Mouse (Mus musculus): ENCODE results near the gene Gm20388. TPM values are rescaled to one million over a fixed set of nuclear protein-coding genes. Genes with fewer than 3 reads are reported as not detected.

The Gm20388 gene
- total and polyA plus RNA-seq, 3 experiments = 0.02 to 0.05 TPM; not detected in 1

DNA sequence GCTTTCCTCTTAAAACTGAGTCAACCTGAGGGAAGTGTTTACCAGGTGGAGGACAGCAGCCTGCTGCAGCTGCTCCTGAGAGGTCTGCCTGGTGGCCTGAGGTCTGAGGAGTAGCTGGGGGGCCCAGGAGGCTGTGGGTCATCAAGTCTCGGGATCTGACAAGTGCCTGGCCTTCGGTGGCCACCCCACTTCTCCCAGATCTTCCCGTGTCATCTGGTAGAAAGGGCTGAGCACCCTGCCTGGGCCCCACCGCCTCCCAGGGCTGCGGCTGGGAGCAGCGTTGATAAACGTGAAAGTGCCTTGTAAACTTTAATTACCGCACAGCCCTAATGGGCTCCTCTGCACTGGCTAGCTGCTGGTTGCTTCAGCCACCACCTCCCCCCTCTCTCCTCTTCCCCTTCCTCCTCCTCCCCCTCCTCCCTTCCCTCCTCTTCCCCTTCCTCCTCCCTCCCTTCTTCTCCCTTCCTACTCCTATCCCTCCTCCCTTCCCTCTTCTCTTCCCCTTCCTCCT lies 1238.0 kb downstream of the Gm20388 start:
- DNase-seq (ENCODE audit: low spot score) = no peak
- no peaks in the 10 kb centered on the region for H3K4me1 ChIP-seq (ENCODE audit: insufficient read depth, low read depth, low read length)
- no peaks in the 10 kb centered on the region for H3K36me3 ChIP-seq (replicated peaks)
- H3K9me3 ChIP-seq (replicated peaks) = peaks cover 80% of the 10 kb centered on the region
- no peak overlapping the region for H3K4me3 ChIP-seq (ENCODE audit: low read depth, low read length)
- TF ChIP-seq POLR2AphosphoS5 (IDR thresholded peaks at IDR 0.05; ENCODE audit: insufficient replicate concordance, low read depth, low read length) = no peak
- TF ChIP-seq TAL1 (conservative IDR thresholded peaks at IDR 0.05; ENCODE audit: low read depth, low read length) = no peak
- TF ChIP-seq CTCF (IDR thresholded peaks at IDR 0.05; ENCODE audit: low read depth, low read length) = no peak
- TF ChIP-seq GATA1 (IDR thresholded peaks at IDR 0.05; ENCODE audit: borderline replicate concordance, low read length) = no peak
- TF ChIP-seq GATA2 (IDR thresholded peaks at IDR 0.05; ENCODE audit: borderline replicate concordance, low read depth, low read length) = no peak
- ATAC-seq (ENCODE audit: extremely low read depth, insufficient number of reproducible peaks, low FRiP score, poor library complexity, severe bottlenecking) = no peak
- no peaks in the 10 kb centered on the region for H3K27me3 ChIP-seq (ENCODE audit: insufficient read depth, low read length)

DNA sequence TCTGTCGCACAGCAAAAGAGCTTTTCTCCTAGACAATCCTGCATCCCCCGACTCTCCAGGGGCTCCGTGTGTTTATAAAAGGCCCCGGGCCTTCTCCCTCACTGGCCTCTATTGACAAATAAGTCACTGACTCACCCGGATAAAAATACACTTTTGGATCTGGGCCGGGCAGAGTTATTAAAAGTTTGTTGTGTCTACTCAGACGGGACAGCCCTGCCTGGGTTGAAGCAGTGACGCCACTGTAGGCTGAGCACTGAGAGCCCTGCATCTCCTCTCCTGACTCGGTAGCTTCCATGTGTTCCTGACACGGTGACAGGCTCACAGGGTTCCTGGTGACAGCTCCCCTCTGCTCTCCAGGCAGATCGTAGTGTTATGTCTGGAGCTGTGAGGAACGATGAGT lies 1241.8 kb downstream of the Gm20388 start:
- peaks cover 90% of the 10 kb centered on the region for H3K9me3 ChIP-seq (replicated peaks)
- ATAC-seq (ENCODE audit: extremely low read depth, insufficient number of reproducible peaks, low FRiP score, poor library complexity, severe bottlenecking) = no peak
- H3K4me1 ChIP-seq (ENCODE audit: insufficient read depth, low read depth, low read length) = no peaks in the 10 kb centered on the region
- H3K4me3 ChIP-seq (ENCODE audit: low read depth, low read length) = no peak overlapping the region
- DNase-seq (ENCODE audit: low spot score) = no peak
- no peaks in the 10 kb centered on the region for H3K27me3 ChIP-seq (ENCODE audit: insufficient read depth, low read length)
- H3K36me3 ChIP-seq (replicated peaks) = no peaks in the 10 kb centered on the region
- TF ChIP-seq GATA1 (IDR thresholded peaks at IDR 0.05; ENCODE audit: borderline replicate concordance, low read length) = no peak
- TF ChIP-seq POLR2AphosphoS5 (IDR thresholded peaks at IDR 0.05; ENCODE audit: insufficient replicate concordance, low read depth, low read length) = no peak
- TF ChIP-seq TAL1 (conservative IDR thresholded peaks at IDR 0.05; ENCODE audit: low read depth, low read length) = no peak
- TF ChIP-seq GATA2 (IDR thresholded peaks at IDR 0.05; ENCODE audit: borderline replicate concordance, low read depth, low read length) = no peak
- TF ChIP-seq CTCF (IDR thresholded peaks at IDR 0.05; ENCODE audit: low read depth, low read length) = no peak

DNA sequence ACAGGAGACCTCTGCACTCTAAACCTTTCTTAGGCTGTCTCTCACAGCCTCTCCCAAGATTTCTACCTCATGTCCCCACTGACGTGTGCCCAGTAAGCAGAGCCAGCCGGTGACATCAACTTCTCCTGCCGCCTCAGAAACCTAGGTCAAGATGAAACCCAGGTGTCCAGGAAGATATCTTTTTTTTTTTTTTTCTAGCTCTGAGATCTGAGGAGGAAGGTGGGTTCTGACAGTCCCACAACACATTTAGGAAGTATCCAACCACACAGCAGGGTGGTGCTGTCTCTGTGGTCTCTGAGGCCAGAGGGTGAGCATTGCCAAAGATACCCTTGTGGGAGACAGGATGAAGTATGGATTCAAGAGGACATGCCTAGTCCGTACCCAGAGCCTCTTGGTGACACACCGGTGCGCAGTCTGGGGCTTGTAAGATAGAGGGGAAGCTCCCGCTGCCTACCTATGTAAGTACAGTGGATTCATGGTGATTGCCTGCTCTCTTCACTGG lies 1246.4 kb downstream of the Gm20388 start:
- Histone ChIP-seq H3K36me3 (replicated peaks) (no peaks in the 10 kb centered on the region), H3K4me3 (ENCODE audit: low read depth, low read length) (no peak overlapping the region), H3K27me3 (ENCODE audit: insufficient read depth, low read length) (no peaks in the 10 kb centered on the region), H3K9me3 (replicated peaks) (peaks cover 91% of the 10 kb centered on the region), H3K4me1 (ENCODE audit: insufficient read depth, low read depth, low read length) (no peaks in the 10 kb centered on the region)
- no peak for ATAC-seq (ENCODE audit: extremely low read depth, insufficient number of reproducible peaks, low FRiP score, poor library complexity, severe bottlenecking)
- TF ChIP-seq POLR2AphosphoS5 (IDR thresholded peaks at IDR 0.05; ENCODE audit: insufficient replicate concordance, low read depth, low read length) (no peak), TAL1 (conservative IDR thresholded peaks at IDR 0.05; ENCODE audit: low read depth, low read length) (no peak), CTCF (IDR thresholded peaks at IDR 0.05; ENCODE audit: low read depth, low read length) (no peak), GATA2 (IDR thresholded peaks at IDR 0.05; ENCODE audit: borderline replicate concordance, low read depth, low read length) (no peak)
- no peak for DNase-seq (ENCODE audit: low spot score)

DNA sequence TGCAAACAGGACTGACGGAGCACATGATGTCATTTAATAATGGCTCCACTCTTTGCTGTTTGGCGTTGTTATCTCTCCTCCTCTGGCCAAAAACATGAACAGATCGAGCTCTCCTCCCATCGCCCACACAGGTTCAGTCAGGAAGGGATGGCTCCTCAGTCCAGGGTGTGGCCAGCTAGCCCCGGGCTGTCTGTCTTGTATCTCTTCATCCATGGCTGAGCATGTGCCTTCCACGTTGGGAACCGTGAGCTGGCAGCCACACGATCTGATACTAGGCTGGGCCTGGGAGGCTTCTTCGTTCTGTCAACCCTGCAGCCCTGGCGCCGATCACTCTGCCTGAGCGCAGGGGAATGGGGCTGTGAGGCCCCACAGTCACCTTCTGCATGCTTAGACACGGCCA lies 1248.2 kb downstream of the Gm20388 start:
- no peaks in the 10 kb centered on the region for H3K27me3 ChIP-seq (ENCODE audit: insufficient read depth, low read length)
- peaks cover 86% of the 10 kb centered on the region for H3K9me3 ChIP-seq (replicated peaks)
- no peak overlapping the region; the same call in 1 of the 2 replicates for H3K4me3 ChIP-seq (ENCODE audit: low read depth, low read length)
- H3K4me1 ChIP-seq (ENCODE audit: insufficient read depth, low read depth, low read length) = no peaks in the 10 kb centered on the region
- H3K36me3 ChIP-seq (replicated peaks) = no peaks in the 10 kb centered on the region
- TF ChIP-seq GATA2 (IDR thresholded peaks at IDR 0.05; ENCODE audit: borderline replicate concordance, low read depth, low read length) (no peak), GATA1 (IDR thresholded peaks at IDR 0.05; ENCODE audit: borderline replicate concordance, low read length) (no peak), TAL1 (conservative IDR thresholded peaks at IDR 0.05; ENCODE audit: low read depth, low read length) (no peak), CTCF (IDR thresholded peaks at IDR 0.05; ENCODE audit: low read depth, low read length) (no peak), POLR2AphosphoS5 (IDR thresholded peaks at IDR 0.05; ENCODE audit: insufficient replicate concordance, low read depth, low read length) (no peak)
- DNase-seq (ENCODE audit: low spot score) (no peak), ATAC-seq (ENCODE audit: extremely low read depth, insufficient number of reproducible peaks, low FRiP score, poor library complexity, severe bottlenecking) (no peak)

DNA sequence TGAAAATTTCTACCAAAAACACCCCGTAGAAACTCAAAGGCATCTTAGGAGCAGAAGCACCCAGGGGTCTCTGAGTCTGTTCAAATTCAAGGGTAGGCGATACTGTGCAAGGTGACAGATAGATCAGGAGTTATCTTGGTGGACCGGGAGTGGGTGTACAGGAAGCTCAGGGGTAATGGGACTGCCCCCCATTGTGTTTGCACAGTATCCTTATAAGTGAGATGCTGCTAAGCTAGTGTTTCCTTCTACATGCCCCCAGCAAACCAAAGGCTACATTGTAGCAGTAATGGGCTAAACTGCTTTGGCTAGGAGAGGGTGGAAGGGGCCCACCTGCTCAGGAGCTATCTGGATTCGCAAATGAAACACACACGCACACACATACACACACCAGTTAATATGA lies 1250.8 kb downstream of the Gm20388 start:
- no peak for DNase-seq (ENCODE audit: low spot score)
- Histone ChIP-seq H3K9me3 (replicated peaks) (peaks cover 84% of the 10 kb centered on the region), H3K36me3 (replicated peaks) (no peaks in the 10 kb centered on the region), H3K4me1 (ENCODE audit: insufficient read depth, low read depth, low read length) (no peaks in the 10 kb centered on the region), H3K27me3 (ENCODE audit: insufficient read depth, low read length) (no peaks in the 10 kb centered on the region), H3K4me3 (ENCODE audit: low read depth, low read length) (no peak overlapping the region)
- no peak for ATAC-seq (ENCODE audit: extremely low read depth, insufficient number of reproducible peaks, low FRiP score, poor library complexity, severe bottlenecking)
- TF ChIP-seq TAL1 (conservative IDR thresholded peaks at IDR 0.05; ENCODE audit: low read depth, low read length) (no peak), GATA1 (IDR thresholded peaks at IDR 0.05; ENCODE audit: borderline replicate concordance, low read length) (no peak), GATA2 (IDR thresholded peaks at IDR 0.05; ENCODE audit: borderline replicate concordance, low read depth, low read length) (no peak), POLR2AphosphoS5 (IDR thresholded peaks at IDR 0.05; ENCODE audit: insufficient replicate concordance, low read depth, low read length) (no peak), CTCF (IDR thresholded peaks at IDR 0.05; ENCODE audit: low read depth, low read length) (no peak)

DNA sequence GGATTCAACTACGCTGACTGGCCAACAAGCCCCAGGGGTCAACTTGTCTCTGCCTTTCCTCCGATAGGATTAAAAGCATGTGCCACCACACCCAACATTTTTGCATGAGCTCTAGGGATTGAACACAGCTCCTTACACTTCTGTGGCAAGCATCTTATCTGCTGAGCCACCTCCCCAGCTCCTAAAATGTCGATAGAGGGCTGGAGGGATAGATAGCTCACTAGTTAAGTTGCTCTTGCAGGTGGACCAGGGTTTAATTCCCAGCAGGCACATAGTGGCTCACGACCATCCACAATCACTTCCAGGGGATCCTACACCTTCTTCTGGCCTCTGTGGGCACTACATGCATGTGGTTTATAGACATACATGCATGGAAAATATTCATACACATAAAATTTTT lies 1251.8 kb downstream of the Gm20388 start:
- TF ChIP-seq POLR2AphosphoS5 (IDR thresholded peaks at IDR 0.05; ENCODE audit: insufficient replicate concordance, low read depth, low read length) (no peak), GATA1 (IDR thresholded peaks at IDR 0.05; ENCODE audit: borderline replicate concordance, low read length) (no peak), TAL1 (conservative IDR thresholded peaks at IDR 0.05; ENCODE audit: low read depth, low read length) (no peak), GATA2 (IDR thresholded peaks at IDR 0.05; ENCODE audit: borderline replicate concordance, low read depth, low read length) (no peak), CTCF (IDR thresholded peaks at IDR 0.05; ENCODE audit: low read depth, low read length) (no peak)
- no peaks in the 10 kb centered on the region for H3K27me3 ChIP-seq (ENCODE audit: insufficient read depth, low read length)
- H3K9me3 ChIP-seq (replicated peaks) = peaks cover 85% of the 10 kb centered on the region
- no peaks in the 10 kb centered on the region for H3K4me1 ChIP-seq (ENCODE audit: insufficient read depth, low read depth, low read length)
- ATAC-seq (ENCODE audit: extremely low read depth, insufficient number of reproducible peaks, low FRiP score, poor library complexity, severe bottlenecking) (no peak), DNase-seq (ENCODE audit: low spot score) (no peak)
- no peaks in the 10 kb centered on the region for H3K36me3 ChIP-seq (replicated peaks)
- H3K4me3 ChIP-seq (ENCODE audit: low read depth, low read length) = no peak overlapping the region

Measured in G1E (cell line).